Mouse (Mus musculus) urinary bladder, postnatal 4 days (tissue): ENCODE results near the gene Cnga1.
"Not testable (repeated sequence)": the region's sequence is repeated elsewhere in the genome, so short reads cannot be mapped to it uniquely, and the experiment has no call there.

Experiments
- DNase-seq, 2 experiments: peaks; one replicate each; pipeline ENCODE4 v3.0.0; 2021 to 2022; ENCODE audit warnings: low spot score in 2 of 2

Cnga1 gene

DNA sequence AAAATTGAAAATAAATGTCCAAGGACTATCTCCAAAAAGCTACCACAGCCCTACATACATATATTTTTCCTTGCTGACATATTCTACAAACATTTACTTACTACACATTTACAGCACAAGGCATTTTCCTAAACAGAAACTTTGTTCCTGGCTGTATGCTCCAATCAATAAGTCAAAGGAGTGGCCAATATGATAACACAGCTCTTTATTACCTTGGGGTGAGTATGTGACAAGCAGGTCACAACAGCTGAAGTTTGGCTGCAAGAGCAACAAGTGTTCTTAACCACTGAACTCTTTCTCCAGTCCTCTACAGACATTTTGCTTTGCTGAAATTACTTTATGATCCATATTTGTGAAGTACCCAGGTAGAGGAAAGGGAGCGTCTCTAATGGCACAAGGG, 4.0 kb downstream of the Cnga1 start:
- DNase-seq: no peak

DNA sequence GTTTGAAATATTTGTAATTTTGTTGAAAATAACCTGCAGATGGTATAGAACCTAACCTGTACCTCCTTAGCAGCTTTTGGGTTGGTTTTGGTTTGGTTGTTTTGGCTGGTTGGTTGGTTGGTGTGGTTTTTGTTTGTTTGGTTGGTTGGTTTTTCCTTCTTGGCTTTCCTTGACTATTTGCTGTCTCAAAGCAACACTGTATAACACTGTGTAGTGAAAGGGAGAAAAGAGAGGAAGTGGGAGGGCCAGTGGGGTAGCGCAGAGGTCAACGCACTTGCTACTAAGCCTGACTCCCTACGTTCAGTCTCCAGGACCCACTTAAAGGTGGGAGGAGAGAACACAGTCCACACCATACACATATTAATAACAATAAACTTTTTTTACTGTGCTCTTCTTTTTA, 7.5 kb downstream of the Cnga1 start:
- DNase-seq: peak in 1 of 2 experiments; percentile 17

DNA sequence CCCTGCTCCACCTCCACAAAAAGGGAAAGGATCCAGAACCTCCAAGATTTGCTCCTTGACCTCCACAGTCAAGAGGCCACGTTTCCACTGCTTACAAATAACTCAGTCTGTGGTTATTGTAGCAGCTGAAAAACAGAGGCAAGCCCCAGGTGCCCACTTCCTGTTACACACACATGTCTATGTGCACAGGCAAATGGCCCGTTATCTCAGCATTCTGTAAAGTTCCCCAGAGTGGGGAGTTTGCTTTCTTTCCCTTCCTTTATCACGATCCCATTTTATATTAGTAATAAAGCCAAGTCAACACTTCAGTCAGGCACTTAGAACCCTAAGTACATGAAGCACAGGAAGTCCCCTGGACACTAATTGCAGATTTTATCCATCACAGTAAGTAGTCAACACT, 8.0 kb downstream of the Cnga1 start:
- DNase-seq: no peak

DNA sequence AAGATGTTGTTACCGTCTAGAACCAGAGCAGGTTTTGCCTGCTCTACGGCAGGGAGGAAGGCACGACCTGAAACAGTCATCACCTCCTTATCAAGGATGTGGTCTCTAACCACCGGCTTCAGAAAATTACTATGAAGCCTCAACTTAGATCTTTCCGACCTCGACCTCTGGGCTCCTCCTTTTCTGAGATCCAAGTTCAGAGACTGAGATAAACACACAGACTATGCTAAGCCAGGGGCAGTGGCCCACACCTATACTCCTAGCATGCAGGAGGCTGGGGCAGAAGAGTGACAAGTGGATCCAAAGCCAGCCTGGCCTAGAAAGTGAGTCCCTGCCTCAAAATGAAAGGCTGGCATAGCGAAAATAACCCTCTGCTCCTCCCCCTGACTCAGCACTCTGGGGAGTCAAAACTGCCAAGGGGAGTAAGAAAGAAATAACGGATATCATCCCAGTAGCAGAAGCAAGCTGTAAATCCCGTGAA, 9.2 kb downstream of the Cnga1 start:
- peak in 1 of 2 experiments; percentile 32 for DNase-seq

DNA sequence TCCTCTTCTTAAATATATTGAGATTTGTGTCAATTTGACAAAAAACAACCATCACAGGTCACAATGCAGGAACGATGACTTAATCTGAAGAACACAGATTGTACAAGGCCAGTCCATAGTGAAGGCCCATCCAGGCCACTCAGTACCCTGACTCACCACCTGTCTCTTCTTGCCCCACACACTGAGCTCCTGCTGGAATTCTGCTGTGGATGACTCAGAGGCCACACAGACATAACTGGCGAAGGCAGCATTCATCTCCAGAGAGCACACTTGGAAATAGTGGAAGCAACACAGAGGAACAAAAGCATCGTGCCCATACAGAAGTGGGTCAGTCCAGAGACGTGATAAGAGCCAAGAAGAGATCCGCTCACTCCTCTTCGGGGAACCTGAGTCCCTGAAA, 14.0 kb downstream of the Cnga1 start:
- peak in 1 of 2 experiments; percentile 26 for DNase-seq

DNA sequence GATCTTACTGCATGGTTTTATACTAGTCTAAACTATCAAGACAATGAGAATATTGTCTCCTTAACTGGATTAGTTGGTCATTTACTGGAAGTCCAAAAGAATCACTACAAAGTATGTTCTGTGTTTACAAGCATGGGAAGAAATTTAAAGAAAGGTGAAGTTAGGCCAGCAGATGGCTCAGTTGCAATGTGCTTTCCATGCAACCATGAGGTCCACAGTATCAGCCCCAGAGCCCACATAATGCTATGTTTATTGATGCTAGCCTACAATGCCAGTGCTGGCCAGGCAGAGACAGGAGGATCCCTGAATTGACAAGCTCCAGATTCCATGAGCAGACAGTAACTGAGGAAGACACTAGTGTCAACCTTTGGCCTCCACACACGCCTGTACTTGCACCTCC, 23.1 kb downstream of the Cnga1 start:
- no peak for DNase-seq

DNA sequence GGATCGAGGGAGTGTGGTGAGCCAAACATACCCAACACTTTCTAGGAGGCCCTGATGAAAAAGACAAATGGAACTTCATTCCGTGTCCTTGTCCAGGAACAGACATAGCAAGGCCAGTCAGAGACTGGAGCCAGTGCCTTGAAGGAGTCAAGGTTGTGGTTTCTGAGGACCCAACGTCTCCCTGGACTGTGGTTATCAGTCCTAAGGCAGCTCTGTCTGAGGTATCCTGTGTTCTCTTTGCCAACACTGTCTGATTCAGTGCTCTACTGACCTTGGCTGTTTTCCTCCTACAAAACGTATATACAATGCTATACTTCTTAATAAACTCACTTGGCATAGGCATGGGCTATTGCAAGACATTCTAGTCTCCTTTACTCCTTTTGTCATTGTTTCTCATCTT, 26.7 kb downstream of the Cnga1 start:
- no peak for DNase-seq

DNA sequence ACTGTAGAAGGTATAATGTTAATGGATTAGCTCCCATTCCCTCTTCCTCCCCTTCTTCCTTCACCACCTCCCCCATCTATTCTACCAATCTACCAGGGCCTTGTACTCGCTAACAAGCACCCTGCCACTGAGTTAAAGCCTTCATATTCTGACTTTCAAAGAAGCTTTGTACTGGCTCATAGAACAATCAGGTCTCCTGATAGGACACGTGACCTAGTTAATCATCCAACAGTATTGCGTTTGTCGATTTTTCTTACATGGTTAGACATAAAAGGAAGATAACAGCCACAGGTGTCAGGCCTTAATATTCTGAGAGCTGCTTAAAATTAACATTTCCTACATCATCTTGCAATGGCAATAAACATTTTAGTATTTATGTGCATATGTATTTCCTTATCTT, 40.9 kb downstream of the Cnga1 start:
- no peak for DNase-seq

DNA sequence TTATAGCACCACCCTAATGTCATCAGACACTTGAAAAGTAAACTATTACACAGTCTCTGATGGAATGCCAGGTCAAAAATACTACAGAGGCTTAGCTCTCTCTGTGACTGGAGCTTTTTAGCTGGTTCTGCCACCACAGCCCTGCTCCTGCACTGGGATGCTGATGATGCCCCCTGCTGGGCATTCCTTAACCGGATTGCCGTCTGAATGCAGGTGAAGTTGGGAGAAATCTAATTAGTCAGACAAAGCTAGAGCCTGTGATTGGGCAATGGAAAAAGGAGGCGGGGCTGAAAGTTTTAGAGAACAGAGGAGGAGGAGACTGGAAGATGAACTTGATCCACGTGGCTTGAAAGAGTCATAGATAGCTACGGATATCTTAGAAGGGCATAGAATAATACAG, 43.1 kb downstream of the Cnga1 start:
- peak in 1 of 2 experiments; percentile 64 for DNase-seq

DNA sequence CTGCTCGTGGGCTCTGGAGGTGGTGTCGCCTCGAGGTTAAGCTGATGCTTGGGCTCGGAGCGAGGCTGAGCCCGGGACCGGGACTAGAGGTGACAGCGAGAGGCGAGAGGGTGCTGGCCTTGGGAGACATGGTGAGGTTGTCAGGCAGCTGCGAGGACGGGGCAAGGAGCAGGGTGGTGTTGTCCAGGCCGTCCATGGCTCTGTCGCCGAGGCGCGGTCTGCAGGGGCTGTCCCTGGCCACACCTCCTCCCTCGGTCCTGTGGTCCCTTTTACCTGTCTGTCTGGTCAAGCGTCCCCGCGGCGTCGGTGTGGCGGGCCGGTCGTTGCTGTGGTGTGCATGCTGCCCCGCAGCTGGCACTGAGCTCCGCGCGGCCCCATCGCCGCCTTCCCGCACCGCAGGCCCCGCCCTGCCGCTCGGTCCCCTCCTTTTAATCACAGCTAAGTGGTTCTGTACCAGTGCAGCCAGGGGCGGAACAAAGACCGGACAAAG, 56.8 kb downstream of the Cnga1 start, which contains the start of gene Gm5868:
Gm5868 (minus strand) TSS at position 360 of the 490 bp plus-strand sequence.
- no peak for DNase-seq

DNA sequence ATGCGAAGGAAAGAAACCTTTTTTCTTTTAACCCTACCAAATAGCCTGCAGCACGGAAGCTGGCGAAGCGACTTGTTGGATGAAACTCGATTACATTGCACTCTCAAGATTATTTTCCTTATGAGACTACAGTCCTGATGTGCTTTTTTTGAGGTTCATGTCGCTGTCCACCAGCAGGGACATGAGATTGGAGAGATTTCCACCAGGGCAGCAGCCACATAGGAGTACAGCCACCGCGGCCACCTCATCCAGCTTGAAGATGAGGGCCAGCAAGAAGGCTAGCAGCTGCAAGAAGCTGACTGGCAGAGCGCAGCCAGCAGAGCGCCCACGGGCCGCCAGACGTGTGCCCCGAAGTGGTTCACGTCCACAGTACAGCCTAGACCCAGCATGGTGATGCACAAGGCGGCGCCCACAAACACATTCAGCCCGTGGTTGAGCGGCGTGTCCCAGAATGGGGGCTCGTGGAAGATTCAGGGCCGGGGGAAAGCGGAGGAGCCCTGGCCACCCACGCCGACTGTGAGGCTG, 57.3 kb downstream of the Cnga1 start:
- DNase-seq: not testable (repeated sequence)

DNA sequence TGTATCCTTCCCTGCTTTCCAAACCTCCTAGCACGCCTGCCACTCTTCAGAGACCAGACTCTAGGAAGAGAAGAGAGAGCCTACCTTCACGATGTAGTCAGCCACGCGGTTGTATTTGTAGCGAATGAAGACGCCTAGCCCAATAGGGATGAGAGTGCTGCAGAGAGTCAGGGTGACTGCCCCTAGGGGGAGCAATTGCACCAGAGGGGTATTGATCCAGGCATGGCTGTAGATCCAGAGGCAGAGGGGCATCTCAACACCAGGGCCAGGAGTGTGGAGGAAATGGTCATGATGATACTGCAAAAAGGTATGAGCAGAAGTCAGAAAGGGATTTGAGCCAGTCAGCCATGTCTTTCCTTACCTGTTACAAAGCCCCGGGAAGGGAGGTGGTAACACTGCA, 58.0 kb downstream of the Cnga1 start:
- not testable (repeated sequence) for DNase-seq

DNA sequence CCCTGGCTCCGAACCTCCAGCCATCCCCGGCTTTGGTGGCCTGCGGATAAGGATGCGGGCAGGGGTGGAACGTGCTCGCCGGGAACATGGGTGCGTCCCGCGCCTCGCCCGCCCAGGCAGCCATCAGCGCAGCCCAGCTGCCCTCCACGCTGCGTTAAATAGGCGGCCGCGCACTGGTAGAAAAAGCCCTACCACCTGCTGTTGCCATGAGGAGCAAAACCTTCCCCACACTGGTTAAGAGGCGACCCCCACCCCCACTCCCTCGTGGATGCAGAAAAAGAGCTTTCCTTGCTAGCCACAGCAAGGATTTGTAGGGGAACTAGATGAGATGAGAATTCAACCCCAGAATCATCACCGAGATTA, 63.1 kb downstream of the Cnga1 start, which contains the start of gene Zar1:
Zar1 (minus strand) TSS at position 285 of the 363 bp plus-strand sequence.
- DNase-seq: not testable (repeated sequence)

DNA sequence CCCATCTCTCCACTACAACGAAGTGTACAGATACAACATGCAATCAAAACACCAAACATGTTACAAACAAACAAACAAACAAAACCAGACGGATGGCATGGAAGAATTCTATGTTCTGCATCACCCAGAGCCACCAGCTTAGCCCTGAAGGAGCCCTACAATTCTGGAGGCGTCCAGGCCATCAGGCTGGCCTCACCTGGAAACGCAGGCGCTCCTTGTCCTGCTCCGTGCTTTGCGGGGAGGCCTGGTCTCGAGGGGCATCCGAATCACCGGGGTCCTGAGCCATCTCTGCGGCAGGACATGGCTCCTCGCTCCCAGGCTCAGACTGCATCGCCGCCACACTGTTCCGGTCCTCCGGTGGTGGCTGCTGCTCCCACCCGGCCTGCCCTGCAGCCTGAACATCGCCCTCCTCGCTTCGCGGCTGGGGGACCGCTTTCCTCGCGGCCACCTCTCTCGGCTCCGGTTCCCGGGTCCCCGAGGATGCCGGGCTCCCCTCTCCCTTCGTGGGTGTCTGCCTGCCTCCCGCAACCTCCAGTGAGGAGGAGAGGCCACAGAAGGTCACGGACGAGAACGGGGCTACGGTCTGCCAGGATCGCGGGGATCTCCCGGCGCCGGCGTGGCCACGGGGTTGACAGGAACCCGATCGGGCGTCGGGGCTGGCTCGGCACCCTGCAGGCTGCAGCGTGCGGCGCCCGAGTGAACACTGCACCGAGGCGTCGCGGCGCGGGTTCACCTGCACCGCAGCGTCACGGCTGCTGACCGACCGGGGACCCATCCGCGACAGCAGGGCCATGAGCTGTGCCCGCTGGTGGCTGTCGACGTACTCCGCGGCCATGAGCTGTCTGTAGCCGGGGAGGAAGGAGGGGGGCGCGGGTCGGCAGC, 63.7 kb downstream of the Cnga1 start:
- not testable (repeated sequence) for DNase-seq

DNA sequence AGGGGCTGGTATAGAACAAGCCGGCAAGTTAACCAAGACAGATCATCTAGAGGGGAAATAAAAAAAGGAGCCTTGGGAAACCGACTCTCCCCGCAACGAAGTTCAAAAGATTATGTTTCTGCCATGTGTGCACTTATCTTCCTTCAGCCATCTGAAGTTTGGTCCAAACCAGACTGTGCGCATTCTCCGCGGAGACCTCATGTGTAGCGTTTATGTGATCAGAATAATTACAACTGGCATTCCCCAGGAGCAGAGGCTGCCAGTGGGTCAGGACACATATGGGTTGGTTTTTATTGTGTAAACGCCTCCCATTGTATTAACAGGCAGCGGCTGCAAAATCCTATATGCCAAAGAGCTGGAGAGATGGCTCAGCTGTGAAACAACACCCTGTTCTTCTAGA, 64.5 kb downstream of the Cnga1 start:
- DNase-seq: not testable (repeated sequence)

DNA sequence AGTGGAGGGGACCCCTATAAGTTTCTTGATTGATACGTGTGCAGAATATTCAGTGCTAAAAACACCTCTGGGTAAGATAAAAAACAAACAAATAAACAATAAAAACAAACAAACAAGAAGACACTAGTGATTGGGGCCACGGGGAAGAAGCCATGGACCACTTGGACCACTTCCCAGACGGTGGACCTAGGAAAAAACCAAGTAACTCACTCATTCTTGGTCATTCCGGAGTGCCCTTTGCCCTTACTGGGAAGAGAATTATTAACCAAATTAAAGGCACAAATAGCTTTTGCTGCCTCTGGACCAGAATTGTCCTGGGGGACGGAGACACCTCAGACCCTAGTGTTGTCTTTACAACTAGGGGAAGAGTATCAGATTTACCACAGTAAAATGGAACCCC, 78.5 kb downstream of the Cnga1 start:
- DNase-seq: no peak

DNA sequence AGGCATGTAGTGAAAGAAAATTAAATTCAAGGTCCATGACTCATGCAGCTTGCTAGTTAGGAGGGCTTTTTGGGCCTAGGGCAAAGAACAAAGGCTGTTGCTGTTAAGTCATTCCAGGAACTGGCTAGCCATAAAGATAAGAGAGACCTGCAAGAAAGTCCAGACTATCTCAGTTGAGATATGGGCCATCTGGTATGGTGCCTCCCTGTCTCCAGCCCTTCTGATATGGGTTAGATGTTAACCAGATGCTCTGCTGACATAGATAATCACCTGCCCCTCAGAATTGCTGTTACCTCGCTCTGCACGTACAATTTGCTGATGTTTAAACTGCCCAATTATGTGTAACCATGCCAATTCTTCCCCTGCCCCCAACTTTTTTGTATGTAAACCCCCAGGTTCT, 80.9 kb downstream of the Cnga1 start:
- DNase-seq: not testable (repeated sequence)

DNA sequence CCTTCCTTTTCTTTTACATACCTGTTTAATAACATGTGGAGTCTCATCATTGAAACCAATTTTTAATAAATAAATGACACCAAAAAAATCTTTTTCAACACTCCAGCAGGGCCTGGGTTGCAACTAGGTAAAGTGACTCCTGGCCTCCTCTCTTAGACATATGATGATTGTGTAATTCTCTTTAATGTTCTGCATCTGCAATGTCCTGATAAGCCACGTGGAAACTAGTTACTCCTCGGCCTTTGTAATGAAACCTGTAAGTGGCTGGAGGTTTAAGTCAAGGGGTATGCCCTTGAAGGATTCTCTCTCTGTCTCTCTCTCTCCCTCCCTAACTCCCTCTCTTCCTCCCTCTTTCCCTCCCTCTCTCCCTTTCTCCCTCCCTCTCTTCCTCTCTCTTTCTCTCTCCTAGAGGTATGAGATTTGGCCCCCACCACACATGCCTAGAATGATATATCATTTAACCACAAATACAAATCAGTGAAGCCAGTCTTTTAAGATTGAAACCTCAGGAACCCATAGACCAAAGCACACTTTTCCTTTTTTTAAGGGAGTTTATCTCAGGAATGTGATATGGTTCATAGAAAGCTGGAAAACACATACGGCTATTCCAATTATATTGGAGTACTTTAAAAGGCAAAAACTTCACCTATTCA, 83.0 kb downstream of the Cnga1 start:
- no peak for DNase-seq

DNA sequence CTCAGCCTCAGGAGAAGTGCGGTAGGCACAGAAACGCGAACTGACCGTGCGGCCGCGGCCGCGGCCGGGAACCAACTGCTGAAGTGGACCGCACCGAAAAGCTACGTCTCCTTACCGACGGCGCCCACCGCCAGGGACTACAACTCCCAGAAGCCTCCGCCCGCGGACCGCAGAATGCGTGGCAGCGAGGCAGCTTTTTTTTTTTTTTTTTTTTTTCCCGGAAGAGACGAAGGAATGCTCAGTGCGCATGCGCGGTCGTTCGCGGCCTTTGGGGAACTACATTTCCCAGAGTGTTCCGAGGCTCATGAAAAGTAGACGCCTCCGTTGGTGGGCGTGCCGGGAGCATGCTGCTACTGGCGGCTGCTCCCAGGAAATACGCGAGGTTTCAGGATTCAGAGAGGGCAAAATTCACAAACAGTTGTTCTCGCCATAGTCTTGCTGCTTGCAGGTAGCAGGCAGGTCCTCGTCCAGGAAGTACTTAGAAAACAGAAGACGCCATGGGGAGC, 84.5 kb downstream of the Cnga1 start, which contains the start of gene Nfxl1:
Nfxl1 (minus strand) TSS at position 141 of the 506 bp plus-strand sequence.
- DNase-seq: peak; percentile 94 to 97

DNA sequence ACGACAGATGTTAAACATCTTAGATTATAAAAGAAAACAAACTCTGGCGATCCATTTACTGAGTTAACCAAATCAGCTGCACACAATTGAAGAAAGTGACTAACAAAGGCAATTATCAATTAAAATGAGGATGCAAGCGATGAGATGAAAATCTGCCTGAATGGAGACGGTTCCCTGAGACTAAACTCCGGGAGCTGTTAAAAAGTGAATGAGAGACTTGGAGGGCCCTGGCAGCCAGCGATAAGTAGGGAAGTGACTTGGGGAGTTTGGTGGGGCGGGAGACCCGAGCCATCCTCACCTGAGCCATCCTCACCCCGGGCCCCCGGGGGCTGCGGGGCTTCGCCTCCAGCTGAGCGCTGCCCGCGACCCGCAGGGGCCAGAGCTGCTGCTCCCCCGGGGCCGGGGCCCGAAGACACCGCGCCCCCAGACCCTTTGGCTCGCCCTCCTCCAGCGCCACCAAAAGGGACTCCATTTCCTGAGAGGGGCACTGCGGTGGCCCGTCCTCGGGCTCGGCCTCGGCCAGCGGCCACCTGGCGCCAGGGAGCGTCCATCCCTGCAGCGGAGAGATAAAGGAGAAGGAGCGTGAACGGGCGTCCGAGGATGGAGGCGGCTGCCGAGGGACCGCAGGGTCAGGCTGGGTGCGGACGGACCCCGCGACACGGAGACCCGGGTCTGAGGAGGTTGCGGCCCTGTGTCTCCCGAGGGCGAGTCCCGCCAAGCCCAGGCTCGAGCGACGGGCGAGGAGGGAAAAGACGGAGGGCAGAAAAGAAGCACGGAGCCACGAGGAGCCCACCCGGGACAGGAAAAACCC, 85.2 kb downstream of the Cnga1 start:
- DNase-seq: peak in 1 of 2 experiments; percentile 44

DNA sequence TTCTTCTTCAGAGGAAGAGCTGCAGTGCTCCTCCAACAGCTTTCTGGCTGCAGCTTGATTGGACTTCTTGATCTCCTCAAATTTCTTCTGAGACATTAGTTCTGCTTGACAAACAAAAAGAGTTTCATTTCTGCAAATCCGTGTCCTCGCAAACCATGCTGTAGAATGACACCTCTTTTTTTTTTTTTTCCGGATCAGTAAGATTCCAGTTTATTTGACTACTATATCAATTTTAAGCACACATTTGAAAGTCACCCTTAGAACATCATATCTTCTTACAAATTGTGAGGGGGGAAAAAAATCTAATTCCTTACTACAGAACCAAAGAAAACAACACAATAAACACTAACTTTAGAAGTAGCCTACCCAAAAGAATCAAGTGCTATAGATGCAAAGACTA, 87.8 kb downstream of the Cnga1 start:
- no peak for DNase-seq
